Mouse (Mus musculus) cerebral cortex, adult 2 months (tissue): ENCODE measurements around the gene Gm10961.

Source experiments
- WGBS: fragments of 180-500 bp; shearing (Covaris S2); methylation state at CpG from one replicate; pipeline ENCODE4 v1.1.7; 2018; 5-methylcytosine and 5-hydroxymethylcytosine counted together

Gm10961 gene

DNA sequence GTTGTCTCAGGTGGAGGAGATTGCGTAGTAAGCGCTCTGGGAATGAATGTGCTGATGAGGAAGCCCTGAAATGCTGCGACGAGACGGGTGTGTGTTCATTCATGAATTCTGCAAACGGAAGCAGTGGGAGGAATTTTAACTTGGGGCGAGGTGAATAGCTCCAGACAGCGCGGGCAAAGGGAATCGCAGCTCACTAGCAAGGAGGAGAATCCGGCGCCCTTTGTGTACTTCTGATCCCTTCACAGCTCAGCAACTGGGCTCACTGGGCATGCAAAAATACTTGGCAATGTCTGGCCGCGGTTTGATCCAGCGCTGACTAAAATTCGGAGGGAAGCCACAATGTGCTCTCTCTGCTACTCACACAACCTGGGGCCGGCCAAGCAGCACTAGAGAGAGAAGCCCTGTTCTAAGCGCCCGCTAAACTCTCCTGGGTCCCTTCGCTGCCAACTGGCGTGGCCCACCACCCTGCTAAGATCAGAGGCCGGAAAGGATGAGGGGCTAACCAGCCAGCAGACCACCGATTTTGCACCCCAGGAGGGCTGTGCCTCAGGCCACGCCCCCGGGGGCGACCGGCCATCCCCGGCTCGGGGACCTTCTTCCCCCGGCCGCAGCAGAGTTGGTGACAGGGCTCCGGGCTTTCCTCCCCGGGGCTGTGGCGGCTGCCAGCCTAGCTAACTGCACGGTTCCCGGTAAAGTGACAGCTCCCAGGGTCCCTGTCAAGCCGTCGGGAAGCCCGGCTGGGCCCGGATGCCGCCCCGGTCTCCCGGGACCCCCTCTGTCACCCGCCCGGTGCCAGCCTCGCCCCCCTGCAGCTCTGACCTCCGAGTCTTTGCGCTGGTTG lies at the start of gene Gm10961:
Gene Gm10961, plus strand, starts transcription at position 641 of the 841 bp plus-strand sequence.
- WGBS, result 1% methylated on average over 48 of the region's 48 CpGs

DNA sequence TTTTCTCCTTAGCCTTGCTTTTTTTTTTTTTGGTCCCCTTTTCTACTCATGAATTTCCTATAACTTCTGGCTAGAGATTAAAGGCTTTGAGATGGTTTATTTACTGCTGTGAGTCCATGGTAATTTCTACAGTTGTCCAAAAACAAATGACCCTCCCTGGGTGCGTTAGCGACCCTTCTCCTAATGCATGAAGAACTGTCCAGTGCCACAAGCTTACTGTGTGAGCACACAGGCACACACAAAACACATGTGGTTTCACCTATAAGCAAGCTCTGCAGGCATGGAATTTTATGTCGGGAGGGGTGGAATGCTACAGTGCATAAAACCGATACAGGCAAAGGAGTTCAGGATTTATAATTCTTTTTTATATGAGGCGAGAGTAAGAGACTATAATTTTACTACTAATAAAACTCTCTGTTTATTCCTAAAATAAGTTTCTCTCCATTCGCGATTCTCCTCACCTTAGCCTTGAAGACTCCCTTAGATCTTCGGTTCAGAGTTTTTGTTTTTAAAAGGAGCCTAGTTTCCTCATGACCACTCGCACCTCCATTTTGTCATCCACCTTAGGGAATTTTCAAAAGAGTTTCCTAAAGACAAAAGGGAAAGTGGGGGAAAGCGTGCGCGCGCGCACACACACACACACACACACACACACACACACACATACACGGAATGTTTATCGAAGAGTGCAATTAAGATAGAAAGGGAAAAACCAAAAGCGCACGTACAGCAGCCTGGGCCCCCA lies 48.8 kb upstream of the Gm10961 start:
- WGBS, result 6% methylated on average over 18 of the region's 18 CpGs

- 4% methylated on average over 65 of the region's 65 CpGs for WGBS
Measured at GRCm38 (mm10) chr3:107582875-107583767, 48.0 kb upstream of the Gm10961 start.

- WGBS, result 39% methylated on average over 1 of the region's 1 CpGs
Measured at GRCm38 (mm10) chr3:107583893-107584292, 47.2 kb upstream of the Gm10961 start.

DNA sequence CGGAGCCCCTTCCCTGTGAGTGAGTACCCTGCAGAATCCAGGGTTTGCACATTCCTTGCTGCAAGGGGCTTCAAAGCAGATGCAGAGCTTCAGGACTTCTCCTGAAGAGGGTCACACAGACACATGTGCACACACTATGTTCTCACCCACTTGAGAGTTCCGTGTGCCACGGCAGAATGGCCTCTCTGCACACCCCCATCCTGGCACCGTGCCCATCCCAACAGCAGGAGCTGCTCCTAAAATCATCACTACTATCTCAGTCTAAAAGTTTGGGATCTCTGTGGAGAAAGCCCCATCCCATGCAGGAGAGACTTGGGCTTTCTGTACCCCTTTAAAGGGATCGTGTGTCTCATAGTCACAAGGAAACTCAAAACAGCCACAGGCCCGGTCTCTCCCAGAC lies 44.6 kb upstream of the Gm10961 start:
- WGBS, result 78% methylated on average over 6 of the region's 6 CpGs

DNA sequence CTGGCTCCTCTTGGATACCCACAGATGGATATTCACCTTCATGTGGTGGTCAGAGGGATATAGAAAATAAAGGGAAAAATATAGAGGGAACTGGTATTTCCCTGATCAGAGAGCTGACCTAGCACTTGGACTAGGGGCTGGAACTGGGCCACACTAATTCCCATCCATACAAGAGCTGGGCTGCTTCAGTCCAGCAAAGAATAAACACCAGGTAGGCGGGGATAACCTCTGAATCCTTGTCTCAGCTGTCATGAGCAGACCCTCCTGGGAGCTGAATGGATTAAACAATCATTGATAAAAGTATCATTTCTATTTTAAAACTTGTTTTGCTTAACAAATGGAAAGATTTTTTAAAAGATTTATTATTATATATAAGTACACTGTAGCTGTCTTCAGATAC lies 39.5 kb upstream of the Gm10961 start:
- WGBS, result 83% methylated on average over 1 of the region's 1 CpGs

- 87% methylated on average over 2 of the region's 2 CpGs for WGBS
Measured at GRCm38 (mm10) chr3:107593632-107594031, 37.5 kb upstream of the Gm10961 start.

GRCm38 (mm10) chr3:107594662-107595263 lies 36.4 kb upstream of the Gm10961 start, which contains the start of gene Alx3:
Alx3 (plus strand) TSS chr3:107595031.
- 5% methylated on average over 46 of the region's 46 CpGs for WGBS

- WGBS, result 4% methylated on average over 50 of the region's 50 CpGs
Measured at GRCm38 (mm10) chr3:107595264-107595937, 35.7 kb upstream of the Gm10961 start.

- 4% methylated on average over 34 of the region's 34 CpGs for WGBS
Measured at GRCm38 (mm10) chr3:107595938-107596461, 35.1 kb upstream of the Gm10961 start.

DNA sequence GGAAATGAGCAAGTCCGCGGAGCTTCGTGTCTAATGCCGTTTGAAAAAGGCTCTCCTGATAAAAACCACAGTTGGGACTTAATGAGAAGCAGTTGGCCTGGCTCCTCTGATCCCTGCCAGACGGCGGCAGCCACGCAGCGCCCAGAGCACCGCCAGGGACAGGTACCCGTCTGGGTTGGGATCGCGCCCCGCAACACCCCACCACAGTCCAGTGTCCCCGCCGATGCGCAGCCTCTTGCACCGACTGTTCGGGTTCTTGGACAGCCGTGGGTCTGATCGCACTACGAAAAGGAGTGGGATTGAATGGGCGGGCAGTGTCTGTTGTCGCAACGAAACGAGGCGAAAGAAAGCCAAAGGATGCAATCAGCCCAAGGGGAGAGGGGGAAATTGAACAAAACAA lies 34.6 kb upstream of the Gm10961 start:
- WGBS, result 2% methylated on average over 26 of the region's 26 CpGs

DNA sequence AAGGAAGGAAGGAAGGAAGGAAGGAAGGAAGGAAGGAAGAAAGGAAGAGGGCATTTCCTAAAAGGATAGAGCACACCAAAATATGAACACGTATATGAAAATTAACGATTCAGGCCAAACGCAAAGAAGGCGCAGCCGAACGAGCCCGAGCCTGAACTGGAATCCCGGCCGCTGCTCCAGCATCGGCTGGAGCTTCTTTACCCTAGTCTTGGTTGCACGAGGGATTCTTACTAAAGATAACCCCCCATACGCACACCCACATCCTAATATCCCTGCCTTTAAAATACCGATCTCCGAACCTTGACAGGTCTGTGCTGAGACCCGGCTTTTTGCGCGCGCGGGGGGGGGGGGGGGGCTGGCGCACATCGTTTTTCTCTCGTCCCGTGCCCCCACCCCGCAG lies 34.0 kb upstream of the Gm10961 start:
- whole genome bisulfite sequencing, result 7% methylated on average over 24 of the region's 24 CpGs

DNA sequence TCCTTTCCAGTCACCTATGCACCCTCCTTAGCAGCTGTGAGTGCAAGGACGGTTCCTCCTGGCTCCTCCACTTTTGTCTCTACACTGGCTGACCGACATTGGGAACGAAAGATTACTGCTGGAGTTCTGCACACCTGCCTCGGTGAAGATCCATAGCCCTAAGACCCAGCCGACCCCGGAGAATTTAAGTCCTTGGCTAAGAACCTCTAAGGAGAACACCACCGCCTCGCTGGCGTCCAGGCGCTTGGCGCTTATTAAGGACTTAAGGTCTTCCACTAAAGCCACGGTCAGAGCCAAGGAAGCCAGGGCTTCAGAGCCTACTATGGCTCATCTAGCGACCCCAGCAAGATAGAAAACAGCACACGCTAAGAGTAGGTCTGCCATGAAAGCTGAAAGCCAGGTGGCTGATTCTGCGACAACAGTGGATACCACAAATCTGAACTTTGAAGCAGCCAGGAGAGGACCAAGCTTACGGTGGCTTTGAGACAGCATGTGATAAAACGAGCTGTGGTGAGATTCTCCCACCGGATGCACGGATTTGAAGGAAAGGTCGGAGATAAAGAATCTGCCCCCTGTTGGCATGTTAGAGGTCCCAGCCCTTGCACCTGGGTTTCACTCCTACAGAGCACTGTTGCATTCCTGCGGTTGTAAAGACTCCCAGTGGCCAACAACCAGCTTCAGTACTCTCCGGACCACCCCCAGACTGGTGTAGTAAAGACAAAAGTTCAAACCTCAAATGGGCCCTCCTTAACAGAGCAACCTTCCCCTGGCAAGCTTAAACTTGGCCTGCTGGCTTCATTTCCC lies 33.3 kb upstream of the Gm10961 start:
- 39% methylated on average over 22 of the region's 22 CpGs for WGBS

GRCm38 (mm10) chr3:107600127-107600526 lies 31.0 kb upstream of the Gm10961 start:
- WGBS, result 73% methylated on average over 6 of the region's 6 CpGs

DNA sequence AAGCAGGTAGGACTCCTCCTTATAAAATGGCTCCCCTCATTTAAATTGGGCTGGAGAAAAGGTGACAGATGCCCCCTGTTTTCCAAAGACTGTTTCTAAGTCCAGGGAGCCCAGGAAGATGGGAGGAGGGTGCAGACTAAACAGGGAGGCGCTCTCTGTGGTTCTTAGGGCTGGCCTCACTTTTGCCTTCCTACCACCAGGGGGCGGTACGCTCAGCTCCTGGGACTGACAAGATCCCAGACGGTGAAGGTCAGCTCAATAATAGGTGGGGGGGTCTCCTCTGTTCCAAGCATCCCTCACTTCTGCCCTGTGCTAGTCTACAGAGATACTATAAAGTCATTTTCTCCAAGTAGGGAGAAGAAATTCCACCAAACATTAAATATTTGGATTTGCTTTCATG lies 25.8 kb upstream of the Gm10961 start:
- WGBS, result 18% methylated on average over 4 of the region's 4 CpGs

DNA sequence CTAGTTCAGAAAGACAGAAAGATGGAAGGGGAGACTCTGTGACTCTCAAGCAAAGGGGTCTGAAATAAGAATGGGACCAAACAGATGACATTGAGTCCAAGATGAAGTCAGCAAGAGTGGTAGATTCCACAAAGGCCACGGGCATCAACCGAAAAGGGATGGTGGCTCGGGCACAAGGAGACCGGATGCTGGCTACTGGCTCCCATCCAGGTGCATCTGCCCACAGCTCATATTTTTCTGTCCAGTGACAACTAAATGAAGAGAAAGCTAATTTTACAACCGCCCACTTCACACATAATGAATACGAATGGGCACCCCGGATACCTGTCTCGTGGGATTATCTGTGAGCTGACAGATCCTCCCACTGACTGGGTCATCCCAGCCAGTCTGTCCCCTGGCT lies 23.9 kb upstream of the Gm10961 start:
- WGBS, result 76% methylated on average over 8 of the region's 8 CpGs

- WGBS, result 87% methylated on average over 4 of the region's 4 CpGs
Measured at GRCm38 (mm10) chr3:107608808-107609207, 22.3 kb upstream of the Gm10961 start.

DNA sequence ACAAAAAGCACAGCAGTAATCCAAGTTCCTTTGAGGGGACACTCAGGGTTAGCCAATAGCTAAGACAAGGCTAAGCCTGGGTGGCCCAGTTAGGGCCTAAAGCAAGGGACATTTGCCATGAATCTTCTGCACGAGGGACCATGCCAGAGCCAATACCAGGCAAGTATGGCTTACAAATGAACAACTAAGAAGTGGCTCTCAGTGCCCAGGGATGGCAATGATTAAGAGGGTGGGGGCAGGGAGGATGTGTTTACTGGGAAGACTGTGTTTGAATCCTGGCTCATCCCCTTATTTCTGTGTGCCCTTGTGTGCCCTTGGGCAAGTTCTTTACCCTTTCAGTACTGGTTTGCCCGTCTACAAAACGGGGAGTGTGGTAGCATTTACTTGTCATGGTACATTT lies 21.7 kb upstream of the Gm10961 start:
- WGBS, result 62% methylated on average over 3 of the region's 3 CpGs

DNA sequence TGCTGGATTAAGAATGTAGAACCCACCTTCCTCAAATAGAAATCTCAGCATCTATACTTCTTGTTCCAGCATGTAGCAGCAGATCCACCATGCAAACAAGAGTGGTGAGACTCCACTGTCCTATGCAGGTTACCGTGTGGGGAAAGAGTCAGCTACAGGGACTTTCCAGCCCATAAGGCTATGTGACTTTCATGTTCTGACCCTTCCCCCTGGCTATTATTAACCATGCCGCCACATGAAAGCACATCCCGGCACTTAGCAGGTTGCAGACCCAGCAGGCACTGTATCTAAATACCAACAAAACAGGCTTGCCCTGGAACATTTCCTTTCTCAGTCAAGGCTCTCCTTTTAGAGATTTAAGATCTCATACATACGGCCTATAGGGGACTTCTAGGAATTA lies 19.7 kb upstream of the Gm10961 start:
- WGBS, result 78% methylated on average over 4 of the region's 4 CpGs
